Mouse (Mus musculus): Measurements from ENCODE around the gene Grik4. TPM values are rescaled to one million over a fixed set of nuclear protein-coding genes. Genes with fewer than 3 reads are reported as not detected.

Gene Grik4
- polyA plus RNA-seq, 1 experiment = 0.35 TPM

- Histone ChIP-seq H3K27me3 (ENCODE audit: control insufficient read depth, insufficient read depth, low read length) (no peaks in the 10 kb centered on the region; the same call in 1 of the 2 replicates), H3K4me1 (ENCODE audit: control insufficient read depth, insufficient read depth, insufficient read length, low read length) (no peaks in the 10 kb centered on the region), H3K4me3 (ENCODE audit: low read depth, low read length) (no peak overlapping the region), H3K36me3 (ENCODE audit: control insufficient read depth, insufficient read depth, low read length) (no peaks in the 10 kb centered on the region), H3K27ac (ENCODE audit: insufficient read depth, low read depth, low read length) (no peak overlapping the region)
- WGBS = 72% methylated on average over 15 of the region's 15 CpGs
- TF ChIP-seq POLR2A (IDR thresholded peaks at IDR 0.05; ENCODE audit: low read depth, low read length) (no peak), CTCF (IDR thresholded peaks at IDR 0.05; ENCODE audit: extremely low read depth, insufficient read length, insufficient replicate concordance, low read depth, low read length) (no peak)
Measured at GRCm38 (mm10) chr9:42886112-42886766, 58.1 kb downstream of the Grik4 start.

DNA sequence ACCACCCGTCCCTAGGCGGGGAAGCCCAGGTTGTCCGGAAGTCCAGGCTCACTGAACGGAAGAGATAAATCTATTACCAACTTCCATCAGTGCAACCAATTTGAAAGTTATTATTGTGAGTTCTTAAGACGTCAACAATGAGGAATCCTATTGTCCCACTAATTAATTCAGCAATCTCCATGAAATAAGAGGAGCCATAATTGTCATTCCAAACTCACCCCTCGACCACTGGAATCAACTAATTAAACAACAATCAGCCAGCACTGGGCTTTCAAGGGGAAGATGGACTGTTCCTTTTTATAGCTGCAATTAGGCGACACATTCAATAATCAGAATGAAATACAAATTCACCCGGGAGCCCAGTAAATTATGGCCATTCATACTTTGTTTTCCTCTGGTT is 58.7 kb downstream of the Grik4 start:
- Histone ChIP-seq H3K27me3 (ENCODE audit: control insufficient read depth, insufficient read depth, low read length) (no peaks in the 10 kb centered on the region; the same call in 1 of the 2 replicates), H3K4me3 (ENCODE audit: low read depth, low read length) (no peak overlapping the region), H3K36me3 (ENCODE audit: control insufficient read depth, insufficient read depth, low read length) (no peaks in the 10 kb centered on the region), H3K4me1 (ENCODE audit: control insufficient read depth, insufficient read depth, insufficient read length, low read length) (no peaks in the 10 kb centered on the region), H3K27ac (ENCODE audit: insufficient read depth, low read depth, low read length) (no peak overlapping the region)
- TF ChIP-seq POLR2A (IDR thresholded peaks at IDR 0.05; ENCODE audit: low read depth, low read length) = no peak
- no peak for TF ChIP-seq CTCF (IDR thresholded peaks at IDR 0.05; ENCODE audit: extremely low read depth, insufficient read length, insufficient replicate concordance, low read depth, low read length)
- 47% methylated on average over 8 of the region's 8 CpGs for whole genome bisulfite sequencing

DNA sequence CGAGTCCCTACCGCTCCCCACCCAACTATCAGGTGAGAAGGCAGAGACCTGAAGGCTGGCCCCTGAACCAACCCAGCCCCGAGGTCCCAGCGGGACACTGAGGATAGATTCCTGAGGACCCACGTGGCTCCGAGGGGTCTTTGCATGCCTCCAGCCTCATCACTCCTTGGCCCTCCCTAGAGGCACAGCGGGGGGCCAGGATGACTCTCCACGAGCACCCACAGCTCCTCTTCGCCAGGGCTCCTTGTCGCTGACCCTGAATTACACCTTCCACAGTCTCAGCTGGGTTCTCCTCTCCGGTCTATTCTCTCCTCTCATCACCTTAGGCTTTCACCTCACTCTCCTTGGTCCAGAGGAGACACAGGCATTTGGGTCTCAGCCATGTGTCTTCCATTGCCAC is 59.2 kb downstream of the Grik4 start:
- Histone ChIP-seq H3K27me3 (ENCODE audit: control insufficient read depth, insufficient read depth, low read length) (no peaks in the 10 kb centered on the region; the same call in 1 of the 2 replicates), H3K4me1 (ENCODE audit: control insufficient read depth, insufficient read depth, insufficient read length, low read length) (no peaks in the 10 kb centered on the region), H3K4me3 (ENCODE audit: low read depth, low read length) (no peak overlapping the region), H3K36me3 (ENCODE audit: control insufficient read depth, insufficient read depth, low read length) (no peaks in the 10 kb centered on the region), H3K27ac (ENCODE audit: insufficient read depth, low read depth, low read length) (no peak overlapping the region)
- WGBS = 43% methylated on average over 11 of the region's 11 CpGs
- no peak for TF ChIP-seq POLR2A (IDR thresholded peaks at IDR 0.05; ENCODE audit: low read depth, low read length)
- no peak for TF ChIP-seq CTCF (IDR thresholded peaks at IDR 0.05; ENCODE audit: extremely low read depth, insufficient read length, insufficient replicate concordance, low read depth, low read length)

- TF ChIP-seq POLR2A (IDR thresholded peaks at IDR 0.05; ENCODE audit: low read depth, low read length) = no peak
- no peak for TF ChIP-seq CTCF (IDR thresholded peaks at IDR 0.05; ENCODE audit: extremely low read depth, insufficient read length, insufficient replicate concordance, low read depth, low read length)
- WGBS = 81% methylated on average over 10 of the region's 10 CpGs
- no peak overlapping the region for H3K4me3 ChIP-seq (ENCODE audit: low read depth, low read length)
- no peaks in the 10 kb centered on the region for H3K36me3 ChIP-seq (ENCODE audit: control insufficient read depth, insufficient read depth, low read length)
- H3K27me3 ChIP-seq (ENCODE audit: control insufficient read depth, insufficient read depth, low read length) = no peaks in the 10 kb centered on the region; the same call in 1 of the 2 replicates
- no peaks in the 10 kb centered on the region for H3K4me1 ChIP-seq (ENCODE audit: control insufficient read depth, insufficient read depth, insufficient read length, low read length)
- H3K27ac ChIP-seq (ENCODE audit: insufficient read depth, low read depth, low read length) = no peak overlapping the region
Measured at GRCm38 (mm10) chr9:42883006-42883759, 61.1 kb downstream of the Grik4 start.

- H3K27me3 ChIP-seq (ENCODE audit: control insufficient read depth, insufficient read depth, low read length) = no peaks in the 10 kb centered on the region; the same call in 1 of the 2 replicates
- TF ChIP-seq CTCF (IDR thresholded peaks at IDR 0.05; ENCODE audit: extremely low read depth, insufficient read length, insufficient replicate concordance, low read depth, low read length) (no peak), POLR2A (IDR thresholded peaks at IDR 0.05; ENCODE audit: low read depth, low read length) (no peak)
- H3K27ac ChIP-seq (ENCODE audit: insufficient read depth, low read depth, low read length) = no peak overlapping the region
- no peaks in the 10 kb centered on the region for H3K36me3 ChIP-seq (ENCODE audit: control insufficient read depth, insufficient read depth, low read length)
- WGBS = 19% methylated on average over 11 of the region's 11 CpGs
- H3K4me3 ChIP-seq (ENCODE audit: low read depth, low read length) = no peak overlapping the region
- no peaks in the 10 kb centered on the region for H3K4me1 ChIP-seq (ENCODE audit: control insufficient read depth, insufficient read depth, insufficient read length, low read length)
Measured at GRCm38 (mm10) chr9:42882313-42882712, 62.0 kb downstream of the Grik4 start.

GRCm38 (mm10) chr9:42881040-42881439 is 63.3 kb downstream of the Grik4 start:
- Histone ChIP-seq H3K36me3 (ENCODE audit: control insufficient read depth, insufficient read depth, low read length) (no peaks in the 10 kb centered on the region), H3K4me3 (ENCODE audit: low read depth, low read length) (no peak overlapping the region), H3K27me3 (ENCODE audit: control insufficient read depth, insufficient read depth, low read length) (no peaks in the 10 kb centered on the region; the same call in 1 of the 2 replicates), H3K27ac (ENCODE audit: insufficient read depth, low read depth, low read length) (no peak overlapping the region), H3K4me1 (ENCODE audit: control insufficient read depth, insufficient read depth, insufficient read length, low read length) (no peaks in the 10 kb centered on the region)
- TF ChIP-seq POLR2A (IDR thresholded peaks at IDR 0.05; ENCODE audit: low read depth, low read length) (no peak), CTCF (IDR thresholded peaks at IDR 0.05; ENCODE audit: extremely low read depth, insufficient read length, insufficient replicate concordance, low read depth, low read length) (no peak)
- WGBS = 46% methylated on average over 8 of the region's 8 CpGs

DNA sequence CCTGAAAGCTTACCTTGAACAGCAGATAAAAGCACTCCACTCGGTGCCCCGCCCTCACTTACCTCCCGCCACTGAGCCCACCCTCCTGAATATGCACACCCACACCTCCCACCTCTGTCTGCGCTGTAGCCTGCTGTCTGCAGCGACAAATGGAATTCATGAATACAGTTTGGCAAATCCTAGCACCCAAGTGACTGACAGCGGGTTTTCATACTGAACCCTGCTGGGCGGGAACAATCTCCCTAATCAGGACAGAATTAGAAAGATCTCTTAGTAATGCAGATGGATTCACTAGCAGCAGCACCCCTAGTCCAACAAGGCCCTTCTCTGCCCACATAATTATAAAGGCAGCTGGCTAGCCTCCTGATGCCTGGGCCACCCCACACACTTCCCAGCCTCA is 65.9 kb downstream of the Grik4 start:
- TF ChIP-seq CTCF (IDR thresholded peaks at IDR 0.05; ENCODE audit: extremely low read depth, insufficient read length, insufficient replicate concordance, low read depth, low read length) = no peak
- no peak for TF ChIP-seq POLR2A (IDR thresholded peaks at IDR 0.05; ENCODE audit: low read depth, low read length)
- 54% methylated on average over 7 of the region's 7 CpGs for WGBS
- no peak overlapping the region for H3K27ac ChIP-seq (ENCODE audit: insufficient read depth, low read depth, low read length)
- H3K27me3 ChIP-seq (ENCODE audit: control insufficient read depth, insufficient read depth, low read length) = no peaks in the 10 kb centered on the region; the same call in 1 of the 2 replicates
- H3K4me1 ChIP-seq (ENCODE audit: control insufficient read depth, insufficient read depth, insufficient read length, low read length) = no peaks in the 10 kb centered on the region
- H3K4me3 ChIP-seq (ENCODE audit: low read depth, low read length) = no peak overlapping the region
- no peaks in the 10 kb centered on the region for H3K36me3 ChIP-seq (ENCODE audit: control insufficient read depth, insufficient read depth, low read length)
